Mouse (Mus musculus): ENCODE measurements around the gene Larp6. TPM values are rescaled to one million over a fixed set of nuclear protein-coding genes. Genes with fewer than 3 reads are reported as not detected.

Gene Larp6
- polyA plus RNA-seq, 1 experiment from 2014 or later, result 0.06 TPM

GRCm38 (mm10) chr9:60768393-60768792, 55.6 kb downstream of the Larp6 start:
- H3K27ac ChIP-seq, result no peak overlapping the region
- WGBS (ENCODE audit: insufficient replicate concordance), result 79% methylated on average over 9 of the region's 9 CpGs
- ATAC-seq (ENCODE audit: low read depth) (no peak), DNase-seq (no peak)
- no peaks in the 10 kb centered on the region for H3K4me1 ChIP-seq (replicated peaks)
- H3K36me3 ChIP-seq, result no peaks in the 10 kb centered on the region
- H3K27me3 ChIP-seq, result no peaks in the 10 kb centered on the region
- no peak overlapping the region for H3K9ac ChIP-seq
- H3K4me2 ChIP-seq, result no peak overlapping the region
- H3K4me3 ChIP-seq (replicated peaks), result no peak overlapping the region
- no peaks in the 10 kb centered on the region for H3K9me3 ChIP-seq (replicated peaks)

GRCm38 (mm10) chr9:60769711-60770111, 56.9 kb downstream of the Larp6 start:
- Histone ChIP-seq H3K4me2 (no peak overlapping the region), H3K9ac (no peak overlapping the region), H3K36me3 (no peaks in the 10 kb centered on the region), H3K27me3 (no peaks in the 10 kb centered on the region), H3K9me3 (replicated peaks) (no peaks in the 10 kb centered on the region), H3K4me3 (replicated peaks) (no peak overlapping the region), H3K27ac (no peak overlapping the region), H3K4me1 (replicated peaks) (no peaks in the 10 kb centered on the region)
- ATAC-seq (ENCODE audit: low read depth) (no peak), DNase-seq (no peak)
- WGBS (ENCODE audit: insufficient replicate concordance), result 34% methylated on average over 6 of the region's 6 CpGs

GRCm38 (mm10) chr9:60773713-60774112, 60.9 kb downstream of the Larp6 start:
- Histone ChIP-seq H3K36me3 (no peaks in the 10 kb centered on the region), H3K4me1 (replicated peaks) (no peaks in the 10 kb centered on the region), H3K27ac (no peak overlapping the region), H3K4me3 (replicated peaks) (no peak overlapping the region), H3K9ac (no peak overlapping the region), H3K4me2 (no peak overlapping the region), H3K27me3 (no peaks in the 10 kb centered on the region), H3K9me3 (replicated peaks) (no peaks in the 10 kb centered on the region)
- DNase-seq, result no peak
- ATAC-seq (ENCODE audit: low read depth), result no peak
- WGBS (ENCODE audit: insufficient replicate concordance), result 53% methylated on average over 2 of the region's 2 CpGs

GRCm38 (mm10) chr9:60776899-60777298, 64.1 kb downstream of the Larp6 start:
- Histone ChIP-seq H3K27me3 (no peaks in the 10 kb centered on the region), H3K36me3 (no peaks in the 10 kb centered on the region), H3K9me3 (replicated peaks) (no peaks in the 10 kb centered on the region), H3K27ac (no peak overlapping the region), H3K4me1 (replicated peaks) (no peaks in the 10 kb centered on the region), H3K9ac (no peak overlapping the region), H3K4me2 (no peak overlapping the region), H3K4me3 (replicated peaks) (no peak overlapping the region)
- DNase-seq, result no peak
- 53% methylated on average over 9 of the region's 9 CpGs for WGBS (ENCODE audit: insufficient replicate concordance)
- no peak for ATAC-seq (ENCODE audit: low read depth)

GRCm38 (mm10) chr9:60782057-60782789, 69.4 kb downstream of the Larp6 start:
- Histone ChIP-seq H3K27ac (no peak overlapping the region), H3K4me1 (replicated peaks) (no peaks in the 10 kb centered on the region), H3K27me3 (no peaks in the 10 kb centered on the region), H3K4me2 (no peak overlapping the region), H3K4me3 (replicated peaks) (no peak overlapping the region), H3K9ac (no peak overlapping the region), H3K9me3 (replicated peaks) (no peaks in the 10 kb centered on the region), H3K36me3 (no peaks in the 10 kb centered on the region)
- no peak for ATAC-seq (ENCODE audit: low read depth)
- WGBS (ENCODE audit: insufficient replicate concordance), result 67% methylated on average over 9 of the region's 9 CpGs
- no peak for DNase-seq

GRCm38 (mm10) chr9:60785069-60785468, 72.3 kb downstream of the Larp6 start:
- no peak overlapping the region for H3K27ac ChIP-seq
- no peaks in the 10 kb centered on the region for H3K36me3 ChIP-seq
- no peak overlapping the region for H3K4me3 ChIP-seq (replicated peaks)
- no peaks in the 10 kb centered on the region for H3K9me3 ChIP-seq (replicated peaks)
- WGBS (ENCODE audit: insufficient replicate concordance), result 62% methylated on average over 4 of the region's 4 CpGs
- no peaks in the 10 kb centered on the region for H3K27me3 ChIP-seq
- ATAC-seq (ENCODE audit: low read depth), result no peak
- no peak for DNase-seq
- H3K4me2 ChIP-seq, result no peak overlapping the region
- H3K4me1 ChIP-seq (replicated peaks), result no peaks in the 10 kb centered on the region
- H3K9ac ChIP-seq, result no peak overlapping the region

GRCm38 (mm10) chr9:60787517-60788110, 74.8 kb downstream of the Larp6 start:
- peaks cover 7% of the 10 kb centered on the region; the same call in 1 of the 2 replicates for H3K27me3 ChIP-seq
- no peak overlapping the region for H3K9ac ChIP-seq
- H3K4me3 ChIP-seq (replicated peaks), result no peak overlapping the region
- no peak for ATAC-seq (ENCODE audit: low read depth)
- H3K36me3 ChIP-seq, result no peaks in the 10 kb centered on the region
- no peaks in the 10 kb centered on the region for H3K9me3 ChIP-seq (replicated peaks)
- H3K4me2 ChIP-seq, result no peak overlapping the region
- H3K4me1 ChIP-seq (replicated peaks), result no peaks in the 10 kb centered on the region
- WGBS (ENCODE audit: insufficient replicate concordance), result 22% methylated on average over 2 of the region's 2 CpGs
- DNase-seq, result no peak
- no peak overlapping the region for H3K27ac ChIP-seq

Other genes starting within 250 kb of the Larp6 start
- gene Thsd4, start 190.9 kb upstream of the Larp6 start, polyA plus RNA-seq (2015; fragmentation: Nextera tagmentation; extraction: Ambion mirVana), result 1.2 TPM in 2 replicates
- 1.2 and 1.3 TPM in 2 replicates for gene Lrrc49, start 24.8 kb upstream of the Larp6 start, polyA plus RNA-seq (2015; fragmentation: Nextera tagmentation; extraction: Ambion mirVana)
- 2.7 and 4.4 TPM in 2 replicates for gene Uaca, start 81.6 kb downstream of the Larp6 start, polyA plus RNA-seq (2015; fragmentation: Nextera tagmentation; extraction: Ambion mirVana)